Mouse (Mus musculus) brain, embryonic 14.5 days (tissue): ENCODE measurements at regions not wholly inside any gene's neighbourhood (a gene's known extent, or its start where the extent isn't known, plus 50 kb on each side); places are given as distances from the start of the nearest gene placed in this dataset.

Source experiments
- CTCF ChIP-seq: fragments of 200-500 bp; IDR thresholded peaks from 2 replicates; pipeline ENCODE4 v1.5.1; 2012; ENCODE audit warnings: inconsistent platforms, mild to moderate bottlenecking, moderate library complexity, borderline replicate concordance; ENCODE audit not compliant: insufficient read depth, insufficient read length; ENCODE audit errors: extremely low read depth
- POLR2A ChIP-seq: fragments of 200-500 bp; IDR thresholded peaks from 2 replicates; pipeline ENCODE4 v1.6.1; 2012; ENCODE audit warnings: mild to moderate bottlenecking, inconsistent platforms, borderline replicate concordance; ENCODE audit not compliant: poor library complexity, insufficient read depth, insufficient read length, severe bottlenecking; ENCODE audit errors: extremely low read depth

DNA sequence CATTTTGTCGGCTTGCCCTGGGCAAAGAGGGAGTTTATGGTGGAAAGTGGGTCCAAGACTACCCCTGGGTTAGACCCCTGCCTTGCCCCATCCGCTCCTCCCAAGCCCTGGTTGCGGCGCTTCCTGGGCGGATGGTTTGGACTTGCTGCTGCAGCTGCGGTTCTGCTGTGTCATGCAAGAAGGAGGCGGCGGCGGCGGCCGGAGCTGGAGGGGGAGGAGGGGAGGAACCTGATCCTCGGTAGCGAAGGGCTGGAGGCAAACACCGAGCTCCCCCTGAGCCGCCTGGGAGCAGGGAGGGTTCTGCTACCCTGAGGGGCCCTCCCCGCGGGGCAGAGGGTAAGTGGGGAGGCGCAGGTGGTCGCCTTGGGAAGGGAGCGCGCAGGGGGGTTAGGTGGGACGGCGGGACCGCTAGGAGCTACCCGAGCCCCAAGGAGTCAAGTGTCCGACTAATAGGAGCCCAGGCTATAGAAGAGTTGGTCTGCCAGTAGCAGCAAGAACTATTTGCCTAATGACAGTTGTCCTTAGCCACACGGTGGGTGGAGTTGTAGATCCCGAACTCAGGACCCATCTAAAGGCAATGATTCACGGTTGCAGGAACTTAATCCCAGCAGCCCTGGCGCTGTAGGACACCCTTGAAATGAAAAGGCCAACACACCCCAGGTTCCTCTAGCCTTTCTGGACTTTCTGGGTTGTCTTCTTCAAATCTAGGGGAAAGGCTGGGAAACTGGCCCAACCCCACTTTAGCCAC lies 178.2 kb upstream of the Mkln1 start:
- TF ChIP-seq CTCF, result no peak
- TF ChIP-seq POLR2A, result no peak
